Mouse (Mus musculus): ENCODE results near the gene Spryd3. TPM values are rescaled to one million over a fixed set of nuclear protein-coding genes. Genes with fewer than 3 reads are reported as not detected.
"Not testable (repeated sequence)": the region's sequence is repeated elsewhere in the genome, so short reads cannot be mapped to it uniquely, and the experiment has no call there.

Gene Spryd3
- 100 to 1,000 TPM; 149 to 154 TPM for total RNA-seq (2021)

- peak; percentile 97 to 99 for DNase-seq (ENCODE audit: extremely low spot score in 1 of 2, low spot score in 1 of 2)
Observed at GRCm38 (mm10) chr15:102136129-102136758, at the start of gene Spryd3. Spryd3 (minus strand) TSS chr15:102136234.

- no peak for DNase-seq (ENCODE audit: extremely low spot score in 1 of 2, low spot score in 1 of 2)
Observed at GRCm38 (mm10) chr15:102183076-102183475, 47.0 kb upstream of the Spryd3 start.

- DNase-seq (ENCODE audit: extremely low spot score in 1 of 2, low spot score in 1 of 2): no peak
Observed at GRCm38 (mm10) chr15:102179924-102180323, 43.9 kb upstream of the Spryd3 start.

DNA sequence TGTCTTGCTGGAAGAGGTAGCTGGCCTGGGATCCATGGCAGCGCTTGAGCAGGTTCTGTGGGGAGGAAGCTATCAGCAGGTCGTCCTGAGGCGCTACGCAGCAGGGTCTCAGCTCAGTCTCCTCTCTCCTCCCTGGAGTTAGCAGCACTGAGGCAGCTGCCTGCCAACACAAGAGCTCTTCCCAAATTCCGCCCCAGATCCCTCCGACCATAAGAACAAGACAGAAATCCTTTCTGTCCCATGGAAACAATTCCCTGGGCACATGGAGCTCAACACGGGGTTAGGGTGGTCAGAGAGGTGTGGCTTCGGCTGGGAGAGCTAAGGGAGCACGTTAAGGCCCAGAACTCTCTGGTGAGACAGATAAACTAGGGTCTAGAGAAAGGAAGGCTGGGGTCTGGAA is 43.1 kb upstream of the Spryd3 start:
- DNase-seq (ENCODE audit: extremely low spot score in 1 of 2, low spot score in 1 of 2): no peak

DNA sequence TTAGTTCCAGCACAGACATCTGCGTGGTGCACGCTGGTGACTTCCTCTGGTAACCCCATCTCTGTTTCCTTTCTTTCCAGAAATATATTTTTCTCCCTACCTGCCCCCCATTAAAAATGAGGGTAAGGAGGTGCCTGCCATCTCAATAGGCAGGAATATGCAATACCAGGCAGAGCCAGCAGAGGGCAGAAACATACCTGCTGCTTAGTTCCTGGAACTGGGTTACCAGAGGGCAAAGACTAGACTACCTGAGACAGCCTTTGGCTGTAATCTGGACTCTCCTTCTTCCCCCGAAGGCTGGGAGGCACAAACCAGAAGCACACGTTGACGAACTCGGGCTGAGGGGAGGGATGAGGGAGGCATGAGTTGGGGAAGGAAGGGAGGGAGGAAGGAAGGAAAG is 42.2 kb upstream of the Spryd3 start:
- peak; percentile 77 to 95 for DNase-seq (ENCODE audit: extremely low spot score in 1 of 2, low spot score in 1 of 2)

DNA sequence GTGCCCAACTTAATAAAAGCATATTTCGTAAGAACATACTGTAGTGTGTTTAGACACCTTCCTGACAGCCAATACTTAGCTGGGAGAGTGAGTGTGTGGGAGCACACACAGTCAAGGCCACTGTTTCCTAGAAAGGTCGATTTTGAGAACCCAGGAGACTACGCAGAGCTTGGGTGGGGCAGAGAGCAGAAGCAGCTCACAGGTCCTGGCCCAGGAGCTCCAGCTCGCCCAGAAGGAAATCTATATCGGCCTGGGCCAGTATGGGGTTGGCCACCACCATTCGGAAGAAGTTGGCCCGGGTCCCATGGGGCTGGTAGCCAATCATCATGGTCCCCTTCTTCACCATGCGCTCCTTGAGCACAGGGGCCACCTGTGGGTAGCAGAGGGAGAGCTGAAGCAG is 41.4 kb upstream of the Spryd3 start:
- no peak for DNase-seq (ENCODE audit: extremely low spot score in 1 of 2, low spot score in 1 of 2)

GRCm38 (mm10) chr15:102176571-102177316 is 40.7 kb upstream of the Spryd3 start:
- DNase-seq (ENCODE audit: extremely low spot score in 1 of 2, low spot score in 1 of 2): no peak

- no peak for DNase-seq (ENCODE audit: extremely low spot score in 1 of 2, low spot score in 1 of 2)
Observed at GRCm38 (mm10) chr15:102175736-102176319, 39.8 kb upstream of the Spryd3 start.

- DNase-seq (ENCODE audit: extremely low spot score in 1 of 2, low spot score in 1 of 2): no peak
Observed at GRCm38 (mm10) chr15:102173581-102173980, 37.5 kb upstream of the Spryd3 start.

DNA sequence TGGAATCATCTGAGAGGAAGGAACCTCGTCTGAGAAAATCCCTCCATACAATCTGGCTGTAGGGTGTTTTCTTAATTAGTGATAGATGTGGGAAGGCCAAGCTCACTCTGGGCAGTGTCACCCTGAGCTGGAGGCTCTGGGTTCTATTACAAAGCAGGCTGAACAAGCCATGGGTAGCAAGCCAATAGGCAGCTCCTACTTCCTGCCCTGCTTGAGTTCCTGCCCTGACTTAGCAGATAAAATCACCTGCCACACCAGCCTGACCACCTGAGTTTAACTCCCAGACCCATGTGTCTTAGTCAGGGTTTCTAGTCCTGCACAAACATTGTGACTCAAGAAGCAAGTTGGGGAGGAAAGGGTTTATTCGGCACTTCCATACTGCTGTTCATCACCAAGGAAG is 33.0 kb upstream of the Spryd3 start:
- DNase-seq (ENCODE audit: extremely low spot score in 1 of 2, low spot score in 1 of 2): no peak

DNA sequence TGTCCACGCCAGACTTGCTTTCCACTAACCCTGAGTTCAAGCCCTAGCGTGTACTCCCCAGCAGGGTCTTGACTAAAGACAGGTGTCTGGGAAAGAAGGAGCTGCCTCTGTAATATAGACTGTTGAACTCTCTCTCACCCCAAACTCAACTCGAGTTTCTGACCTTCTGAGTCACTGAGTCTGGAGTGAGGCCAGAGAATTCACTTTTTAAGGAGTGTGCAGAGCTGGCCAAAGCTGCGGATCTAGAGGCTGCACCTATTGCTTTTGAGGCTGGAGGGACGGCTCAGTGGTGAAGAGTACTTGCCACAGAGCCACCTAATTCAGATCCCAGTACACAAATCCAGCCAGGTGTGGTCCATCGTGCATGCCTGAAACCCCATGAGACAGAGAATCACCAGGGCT is 31.6 kb upstream of the Spryd3 start:
- no peak for DNase-seq (ENCODE audit: extremely low spot score in 1 of 2, low spot score in 1 of 2)

GRCm38 (mm10) chr15:102165468-102166100 is 29.6 kb upstream of the Spryd3 start:
- no peak for DNase-seq (ENCODE audit: extremely low spot score in 1 of 2, low spot score in 1 of 2)

- DNase-seq (ENCODE audit: extremely low spot score in 1 of 2, low spot score in 1 of 2): no peak
Observed at GRCm38 (mm10) chr15:102163900-102164693, 28.1 kb upstream of the Spryd3 start.

DNA sequence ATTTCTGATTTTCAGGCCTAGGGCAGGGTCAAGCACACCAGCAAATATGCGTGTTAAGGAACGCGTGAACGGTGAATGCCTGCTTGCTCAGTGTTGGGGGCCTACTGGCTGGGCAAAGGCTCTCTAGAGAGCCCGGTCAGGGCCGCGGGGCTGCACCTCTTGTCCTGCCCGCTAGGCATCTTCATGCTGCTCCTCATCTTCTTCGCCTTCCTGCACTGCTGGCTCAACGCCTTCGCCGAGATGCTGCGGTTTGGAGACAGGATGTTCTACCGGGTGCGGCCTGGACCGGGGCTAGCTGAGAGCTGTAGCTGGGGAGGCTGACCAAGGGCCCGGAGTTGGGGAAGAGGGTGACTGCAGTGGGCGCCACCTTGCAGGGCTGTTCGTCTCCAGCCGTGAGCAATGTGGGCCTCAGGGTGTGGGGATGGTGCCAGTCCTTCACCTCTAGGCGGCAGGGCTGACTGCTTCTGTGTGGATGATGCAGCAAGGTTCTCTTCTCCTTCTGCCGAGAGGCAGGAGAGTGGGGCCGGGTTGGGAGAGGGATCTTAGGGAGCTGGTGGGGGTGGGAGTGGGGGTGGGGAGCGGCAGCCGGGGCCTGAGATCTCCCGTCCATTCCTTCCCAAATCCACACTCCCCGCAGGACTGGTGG is 24.5 kb upstream of the Spryd3 start:
- no peak for DNase-seq (ENCODE audit: extremely low spot score in 1 of 2, low spot score in 1 of 2)

- DNase-seq (ENCODE audit: extremely low spot score in 1 of 2, low spot score in 1 of 2): no peak
Observed at GRCm38 (mm10) chr15:102156836-102157235, 20.8 kb upstream of the Spryd3 start.

DNA sequence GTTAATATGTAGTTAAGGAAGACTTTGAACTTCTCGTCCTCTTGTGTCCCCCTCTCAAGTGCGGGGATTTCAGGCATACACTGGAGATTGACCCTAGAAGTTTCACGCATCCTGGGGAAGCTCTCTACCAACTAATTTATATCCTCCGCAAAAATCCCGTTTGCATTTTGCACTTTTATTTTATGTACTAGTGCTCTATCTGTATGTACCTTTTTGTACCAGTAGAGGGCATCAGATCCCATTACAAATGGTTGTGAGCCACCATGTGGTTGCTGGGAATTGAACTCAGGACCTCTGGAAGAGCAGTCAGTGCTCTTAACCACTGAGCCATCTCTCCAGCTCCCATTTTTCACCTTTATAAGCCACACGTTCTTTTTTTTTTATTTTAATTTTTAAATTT is 19.0 kb upstream of the Spryd3 start:
- not testable (repeated sequence) for DNase-seq (ENCODE audit: extremely low spot score in 1 of 2, low spot score in 1 of 2)

GRCm38 (mm10) chr15:102152646-102153045 is 16.6 kb upstream of the Spryd3 start:
- DNase-seq (ENCODE audit: extremely low spot score in 1 of 2, low spot score in 1 of 2): no peak

- no peak for DNase-seq (ENCODE audit: extremely low spot score in 1 of 2, low spot score in 1 of 2)
Observed at GRCm38 (mm10) chr15:102150301-102151135, 14.5 kb upstream of the Spryd3 start, which contains the start of gene Soat2. Soat2 (plus strand) TSS chr15:102150526.

GRCm38 (mm10) chr15:102149561-102149960 is 13.5 kb upstream of the Spryd3 start:
- DNase-seq (ENCODE audit: extremely low spot score in 1 of 2, low spot score in 1 of 2): no peak

Measured in layer of hippocampus, postnatal 25 days (tissue).